Mouse (Mus musculus): ENCODE data around the gene F2rl3. TPM values are rescaled to one million over a fixed set of nuclear protein-coding genes. Genes with fewer than 3 reads are reported as not detected.

Gene F2rl3
- polyA plus RNA-seq, 1 experiment from 2014 or later: 0.42 TPM

DNA sequence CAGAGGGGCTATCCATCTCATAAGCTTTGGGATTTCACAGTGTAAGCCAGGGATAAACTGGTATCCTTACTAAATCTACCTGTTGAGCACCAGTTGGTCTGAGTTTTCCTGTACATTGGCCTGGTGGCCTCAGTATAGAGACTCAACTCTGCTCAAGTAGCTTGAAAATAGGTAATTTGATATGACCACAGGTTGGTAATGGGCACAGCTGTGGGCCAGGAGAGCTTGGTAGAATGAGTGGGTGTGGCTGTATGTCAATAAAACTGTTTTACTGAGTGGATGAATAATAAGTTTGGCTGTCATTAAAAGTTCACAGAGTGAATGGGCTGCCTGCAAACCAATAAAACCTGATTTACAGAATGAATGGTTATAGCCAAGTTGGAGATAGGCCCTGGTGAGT lies 24.8 kb upstream of the F2rl3 start:
- DNase-seq (ENCODE audit: low spot score) (no peak), ATAC-seq (no peak)
- no peak overlapping the region for H3K4me2 ChIP-seq (ENCODE audit: low read length)
- H3K4me1 ChIP-seq (ENCODE audit: control insufficient read depth, insufficient read depth, low read length): no peaks in the 10 kb centered on the region
- H3K9ac ChIP-seq (ENCODE audit: low read length): no peak overlapping the region
- no peak overlapping the region for H3K27ac ChIP-seq (ENCODE audit: low read depth, low read length)
- peaks cover 97% of the 10 kb centered on the region for H3K36me3 ChIP-seq (ENCODE audit: control insufficient read depth, insufficient read depth, low read length)
- H3K9me3 ChIP-seq (replicated peaks; ENCODE audit: control insufficient read depth, low read length): no peaks in the 10 kb centered on the region
- no peak overlapping the region for H3K4me3 ChIP-seq (ENCODE audit: low read depth, low read length)
- H3K27me3 ChIP-seq (replicated peaks; ENCODE audit: control insufficient read depth, insufficient read depth, low read length): no peaks in the 10 kb centered on the region

GRCm38 (mm10) chr8:72746061-72746460 lies 15.6 kb upstream of the F2rl3 start:
- Histone ChIP-seq H3K4me3 (ENCODE audit: low read depth, low read length) (no peak overlapping the region), H3K4me2 (ENCODE audit: low read length) (no peak overlapping the region), H3K4me1 (ENCODE audit: control insufficient read depth, insufficient read depth, low read length) (no peaks in the 10 kb centered on the region), H3K27ac (ENCODE audit: low read depth, low read length) (no peak overlapping the region), H3K36me3 (ENCODE audit: control insufficient read depth, insufficient read depth, low read length) (peaks cover 99% of the 10 kb centered on the region), H3K9me3 (replicated peaks; ENCODE audit: control insufficient read depth, low read length) (no peaks in the 10 kb centered on the region), H3K9ac (ENCODE audit: low read length) (no peak overlapping the region), H3K27me3 (replicated peaks; ENCODE audit: control insufficient read depth, insufficient read depth, low read length) (no peaks in the 10 kb centered on the region)
- peak; percentile 55 for ATAC-seq
- peak; percentile 56 for DNase-seq (ENCODE audit: low spot score)
- WGBS: 42% methylated on average over 5 of the region's 5 CpGs

DNA sequence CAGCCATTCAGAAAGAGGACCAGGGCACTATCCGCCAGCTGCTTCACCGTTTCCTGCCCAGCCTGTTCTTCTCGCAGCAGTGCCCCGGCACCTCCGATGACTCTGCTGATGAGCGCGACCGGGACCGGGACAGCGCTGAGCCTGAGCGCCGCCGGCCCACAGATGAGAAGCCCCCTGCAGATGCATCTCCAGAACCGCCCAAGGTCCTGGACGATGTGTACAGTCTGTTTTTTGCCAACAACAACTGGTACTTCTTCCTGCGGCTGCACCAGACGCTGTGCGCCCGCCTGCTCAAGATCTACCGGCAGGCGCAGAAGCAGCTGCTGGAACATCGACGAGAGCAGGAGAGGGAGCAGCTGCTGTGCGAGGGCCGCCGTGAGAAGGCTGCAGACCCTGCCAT lies 11.8 kb upstream of the F2rl3 start:
- H3K36me3 ChIP-seq (ENCODE audit: control insufficient read depth, insufficient read depth, low read length): peaks cover 96% of the 10 kb centered on the region
- no peak overlapping the region for H3K27ac ChIP-seq (ENCODE audit: low read depth, low read length)
- no peak for ATAC-seq
- no peaks in the 10 kb centered on the region for H3K4me1 ChIP-seq (ENCODE audit: control insufficient read depth, insufficient read depth, low read length)
- H3K9me3 ChIP-seq (replicated peaks; ENCODE audit: control insufficient read depth, low read length): no peaks in the 10 kb centered on the region
- H3K27me3 ChIP-seq (replicated peaks; ENCODE audit: control insufficient read depth, insufficient read depth, low read length): no peaks in the 10 kb centered on the region
- H3K9ac ChIP-seq (ENCODE audit: low read length): no peak overlapping the region
- no peak overlapping the region for H3K4me2 ChIP-seq (ENCODE audit: low read length)
- WGBS: 97% methylated on average over 26 of the region's 26 CpGs
- no peak for DNase-seq (ENCODE audit: low spot score)
- no peak overlapping the region for H3K4me3 ChIP-seq (ENCODE audit: low read depth, low read length)

- no peaks in the 10 kb centered on the region for H3K27me3 ChIP-seq (replicated peaks; ENCODE audit: control insufficient read depth, insufficient read depth, low read length)
- H3K36me3 ChIP-seq (ENCODE audit: control insufficient read depth, insufficient read depth, low read length): peaks cover 92% of the 10 kb centered on the region
- no peak overlapping the region for H3K4me2 ChIP-seq (ENCODE audit: low read length)
- WGBS: 93% methylated on average over 6 of the region's 6 CpGs
- no peak for ATAC-seq
- DNase-seq (ENCODE audit: low spot score): no peak
- no peaks in the 10 kb centered on the region for H3K4me1 ChIP-seq (ENCODE audit: control insufficient read depth, insufficient read depth, low read length)
- H3K4me3 ChIP-seq (ENCODE audit: low read depth, low read length): no peak overlapping the region
- H3K27ac ChIP-seq (ENCODE audit: low read depth, low read length): no peak overlapping the region
- H3K9ac ChIP-seq (ENCODE audit: low read length): no peak overlapping the region
- H3K9me3 ChIP-seq (replicated peaks; ENCODE audit: control insufficient read depth, low read length): no peaks in the 10 kb centered on the region
Observed at GRCm38 (mm10) chr8:72750266-72750665, 11.4 kb upstream of the F2rl3 start.

DNA sequence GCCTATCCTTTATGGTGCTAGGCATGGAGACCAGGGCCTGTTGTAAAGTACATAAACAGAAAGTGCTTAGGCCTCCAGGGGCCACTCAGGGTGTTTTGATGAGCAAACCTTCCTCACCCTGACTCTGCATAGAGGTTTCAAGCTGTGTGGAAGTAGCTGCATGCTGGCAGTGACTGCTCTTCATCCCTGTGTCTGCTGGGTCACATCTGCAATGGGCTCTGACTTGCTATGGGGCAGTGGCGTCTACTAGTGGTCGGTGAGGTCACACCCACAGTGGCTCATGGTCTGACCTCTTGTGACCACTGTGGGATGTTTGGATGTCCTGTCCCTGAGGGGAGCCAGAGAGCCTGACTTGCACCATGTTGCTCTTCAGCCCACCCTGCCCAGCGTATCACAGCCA lies 10.6 kb upstream of the F2rl3 start:
- H3K4me1 ChIP-seq (ENCODE audit: control insufficient read depth, insufficient read depth, low read length): no peaks in the 10 kb centered on the region
- peaks cover 92% of the 10 kb centered on the region for H3K36me3 ChIP-seq (ENCODE audit: control insufficient read depth, insufficient read depth, low read length)
- ATAC-seq (no peak), DNase-seq (ENCODE audit: low spot score) (no peak)
- no peaks in the 10 kb centered on the region for H3K9me3 ChIP-seq (replicated peaks; ENCODE audit: control insufficient read depth, low read length)
- 88% methylated on average over 3 of the region's 3 CpGs for WGBS
- no peak overlapping the region for H3K4me3 ChIP-seq (ENCODE audit: low read depth, low read length)
- H3K9ac ChIP-seq (ENCODE audit: low read length): no peak overlapping the region
- no peak overlapping the region for H3K4me2 ChIP-seq (ENCODE audit: low read length)
- no peaks in the 10 kb centered on the region for H3K27me3 ChIP-seq (replicated peaks; ENCODE audit: control insufficient read depth, insufficient read depth, low read length)
- H3K27ac ChIP-seq (ENCODE audit: low read depth, low read length): no peak overlapping the region

GRCm38 (mm10) chr8:72752289-72752688 lies 9.4 kb upstream of the F2rl3 start:
- peaks cover 92% of the 10 kb centered on the region for H3K36me3 ChIP-seq (ENCODE audit: control insufficient read depth, insufficient read depth, low read length)
- DNase-seq (ENCODE audit: low spot score) (no peak), ATAC-seq (no peak)
- no peaks in the 10 kb centered on the region for H3K27me3 ChIP-seq (replicated peaks; ENCODE audit: control insufficient read depth, insufficient read depth, low read length)
- no peak overlapping the region for H3K4me3 ChIP-seq (ENCODE audit: low read depth, low read length)
- no peaks in the 10 kb centered on the region for H3K4me1 ChIP-seq (ENCODE audit: control insufficient read depth, insufficient read depth, low read length)
- no peaks in the 10 kb centered on the region for H3K9me3 ChIP-seq (replicated peaks; ENCODE audit: control insufficient read depth, low read length)
- WGBS: 85% methylated on average over 3 of the region's 3 CpGs
- no peak overlapping the region for H3K9ac ChIP-seq (ENCODE audit: low read length)
- H3K27ac ChIP-seq (ENCODE audit: low read depth, low read length): no peak overlapping the region
- no peak overlapping the region for H3K4me2 ChIP-seq (ENCODE audit: low read length)

GRCm38 (mm10) chr8:72753165-72753564 lies 8.5 kb upstream of the F2rl3 start:
- Histone ChIP-seq H3K9ac (ENCODE audit: low read length) (no peak overlapping the region), H3K4me2 (ENCODE audit: low read length) (no peak overlapping the region), H3K27ac (ENCODE audit: low read depth, low read length) (no peak overlapping the region), H3K36me3 (ENCODE audit: control insufficient read depth, insufficient read depth, low read length) (peaks cover 91% of the 10 kb centered on the region), H3K4me1 (ENCODE audit: control insufficient read depth, insufficient read depth, low read length) (no peaks in the 10 kb centered on the region), H3K9me3 (replicated peaks; ENCODE audit: control insufficient read depth, low read length) (no peaks in the 10 kb centered on the region), H3K4me3 (ENCODE audit: low read depth, low read length) (no peak overlapping the region), H3K27me3 (replicated peaks; ENCODE audit: control insufficient read depth, insufficient read depth, low read length) (no peaks in the 10 kb centered on the region)
- 96% methylated on average over 9 of the region's 9 CpGs for WGBS
- DNase-seq (ENCODE audit: low spot score) (no peak), ATAC-seq (no peak)

GRCm38 (mm10) chr8:72753781-72754180 lies 7.9 kb upstream of the F2rl3 start:
- Histone ChIP-seq H3K4me1 (ENCODE audit: control insufficient read depth, insufficient read depth, low read length) (no peaks in the 10 kb centered on the region), H3K36me3 (ENCODE audit: control insufficient read depth, insufficient read depth, low read length) (peaks cover 91% of the 10 kb centered on the region), H3K9ac (ENCODE audit: low read length) (no peak overlapping the region), H3K27me3 (replicated peaks; ENCODE audit: control insufficient read depth, insufficient read depth, low read length) (no peaks in the 10 kb centered on the region), H3K9me3 (replicated peaks; ENCODE audit: control insufficient read depth, low read length) (no peaks in the 10 kb centered on the region), H3K27ac (ENCODE audit: low read depth, low read length) (no peak overlapping the region), H3K4me2 (ENCODE audit: low read length) (no peak overlapping the region), H3K4me3 (ENCODE audit: low read depth, low read length) (no peak overlapping the region)
- WGBS: 91% methylated on average over 2 of the region's 2 CpGs
- no peak for ATAC-seq
- no peak for DNase-seq (ENCODE audit: low spot score)

DNA sequence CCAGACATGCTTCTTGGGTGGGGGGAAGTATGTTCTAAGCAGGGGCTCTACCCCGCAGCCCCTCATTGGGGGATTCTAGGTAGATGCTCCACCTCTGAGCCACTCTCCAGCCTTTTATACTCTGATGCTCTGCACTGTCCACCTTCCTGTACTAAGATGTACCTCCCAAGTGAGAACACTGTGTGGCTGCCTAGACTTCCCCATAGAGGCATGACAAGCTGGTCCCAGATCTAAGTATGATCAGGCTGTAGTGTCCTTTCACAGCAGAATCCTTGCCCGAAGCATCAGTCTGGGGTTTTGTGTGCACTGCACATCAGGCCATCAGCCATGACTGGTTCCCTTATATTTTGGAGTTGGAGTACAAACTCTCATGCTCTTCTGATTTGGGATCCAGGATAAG lies 5.6 kb upstream of the F2rl3 start:
- H3K4me3 ChIP-seq (ENCODE audit: low read depth, low read length): no peak overlapping the region
- H3K4me1 ChIP-seq (ENCODE audit: control insufficient read depth, insufficient read depth, low read length): no peaks in the 10 kb centered on the region
- H3K27me3 ChIP-seq (replicated peaks; ENCODE audit: control insufficient read depth, insufficient read depth, low read length): no peaks in the 10 kb centered on the region
- no peak overlapping the region for H3K9ac ChIP-seq (ENCODE audit: low read length)
- no peaks in the 10 kb centered on the region for H3K9me3 ChIP-seq (replicated peaks; ENCODE audit: control insufficient read depth, low read length)
- WGBS: 96% methylated on average over 2 of the region's 2 CpGs
- peaks cover 73% of the 10 kb centered on the region for H3K36me3 ChIP-seq (ENCODE audit: control insufficient read depth, insufficient read depth, low read length)
- DNase-seq (ENCODE audit: low spot score) (no peak), ATAC-seq (no peak)
- no peak overlapping the region for H3K27ac ChIP-seq (ENCODE audit: low read depth, low read length)
- no peak overlapping the region for H3K4me2 ChIP-seq (ENCODE audit: low read length)
